Mouse (Mus musculus) layer of hippocampus, adult 9-10 months (tissue): ENCODE measurements around the gene Olfr1157.

ENCODE experiments used
- DNase-seq: peaks from one replicate; pipeline ENCODE4 v3.0.0; 2022; ENCODE audit warnings: low spot score

Olfr1157 gene

GRCm38 (mm10) chr2:87968199-87968598 is at the start of gene Olfr1157:
Gene Olfr1157, minus strand, starts transcription at chr2:87968299.
- no peak for DNase-seq

GRCm38 (mm10) chr2:88007515-88008318 is 39.6 kb upstream of the Olfr1157 start, which contains the start of gene Olfr1160:
Gene Olfr1160, minus strand, starts transcription at chr2:88008268.
- DNase-seq = no peak

- no peak for DNase-seq
Measured at GRCm38 (mm10) chr2:87989813-87990212, 21.7 kb upstream of the Olfr1157 start, which contains the start of gene Olfr1158. Gene Olfr1158, plus strand, starts transcription at chr2:87990113.

GRCm38 (mm10) chr2:87974563-87974962 is 6.5 kb upstream of the Olfr1157 start, which contains the start of gene Olfr74:
Gene Olfr74, minus strand, starts transcription at chr2:87974663.
- DNase-seq = no peak

- DNase-seq = no peak
Measured at GRCm38 (mm10) chr2:87953000-87953399, 15.1 kb downstream of the Olfr1157 start, which contains the start of gene Olfr1156. Gene Olfr1156, minus strand, starts transcription at chr2:87953100.

GRCm38 (mm10) chr2:87945037-87945436 is 23.1 kb downstream of the Olfr1157 start, which contains the start of gene Olfr1155:
Gene Olfr1155, minus strand, starts transcription at chr2:87945137.
- no peak for DNase-seq
